Mouse (Mus musculus): Measurements from ENCODE around the gene Dclk2.

DNA sequence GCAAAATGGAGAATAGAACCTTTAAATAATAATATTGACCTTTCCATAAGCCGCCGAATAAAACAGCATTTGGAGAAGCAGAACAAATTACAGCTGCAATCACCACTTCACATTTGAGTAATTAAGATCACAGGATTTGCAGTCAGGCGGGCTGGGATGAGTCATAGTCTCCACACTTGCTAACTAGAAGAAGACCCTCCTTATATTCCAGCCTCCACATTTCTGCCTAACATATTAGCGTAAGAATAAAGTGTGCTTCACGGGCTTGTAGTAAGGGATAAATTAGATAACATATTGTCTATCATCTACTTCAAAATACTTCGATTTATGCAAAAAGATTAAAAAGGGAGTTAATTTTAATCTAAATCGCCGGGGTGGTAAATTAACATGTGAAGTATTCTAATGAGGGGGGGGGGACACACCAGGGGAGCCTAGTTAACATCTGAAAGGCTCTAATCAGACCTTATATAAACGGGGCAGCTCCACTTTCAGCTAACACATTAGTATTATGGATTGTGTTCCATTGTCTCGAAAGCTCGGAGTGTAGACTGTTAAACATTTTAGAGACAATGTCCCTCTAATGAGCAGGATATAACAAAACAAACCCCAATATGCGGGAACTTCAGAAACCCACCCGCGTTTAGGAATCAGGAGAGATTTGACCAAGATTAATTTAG, 87.9 kb downstream of the Dclk2 start:
- no peak for TF ChIP-seq POLR2A (IDR thresholded peaks at IDR 0.05; ENCODE audit: low read depth, low read length)
- TF ChIP-seq CTCF (conservative IDR thresholded peaks at IDR 0.05; ENCODE audit: insufficient read depth, insufficient read length, low read depth, low read length), result no peak

Data from kidney, adult 2 months (tissue).